Mouse (Mus musculus) mouse embryonic stem cell (cell line): Measurements from ENCODE around the gene Ubl5.

Experiments
- in situ Hi-C, 2 experiments: fragments of 300-500 bp; cut with MboI; formaldehyde crosslinking; loops; 1 replicate in 1 of 2; 3 replicates in 1 of 2; pipeline ENCODE4 v1.14.3; 2019 to 2020; ENCODE audit warnings: low sequenced_read_pairs in 2 of 2, low pct_unique_long_range_greater_than_20kb in 1 of 2, mixed read lengths in 1 of 2; ENCODE audit not compliant: unreplicated experiment in 1 of 2

Ubl5 gene

GRCm38 (mm10) chr9:20651602-20652259, 9.1 kb downstream of the Ubl5 start, which contains the start of gene Pin1:
Gene Pin1, plus strand, starts transcription at chr9:20652095.
- in situ Hi-C loops: no loop called here

- in situ Hi-C loops: no loop called here
Observed at GRCm38 (mm10) chr9:20652260-20652658, 9.6 kb downstream of the Ubl5 start.

GRCm38 (mm10) chr9:20653859-20654258, 11.2 kb downstream of the Ubl5 start:
- in situ Hi-C loops: no loop called here

- in situ Hi-C loops: no loop called here
Observed at GRCm38 (mm10) chr9:20657546-20657945, 14.9 kb downstream of the Ubl5 start.

GRCm38 (mm10) chr9:20662325-20662724, 19.6 kb downstream of the Ubl5 start:
- in situ Hi-C loops: no loop called here

GRCm38 (mm10) chr9:20662874-20663273, 20.2 kb downstream of the Ubl5 start:
- in situ Hi-C loops: no loop called here

GRCm38 (mm10) chr9:20663956-20664355, 21.3 kb downstream of the Ubl5 start:
- in situ Hi-C loops: no loop called here

GRCm38 (mm10) chr9:20664366-20664765, 21.7 kb downstream of the Ubl5 start:
- in situ Hi-C loops: no loop called here

- in situ Hi-C loops: no loop called here
Observed at GRCm38 (mm10) chr9:20664982-20665637, 22.4 kb downstream of the Ubl5 start.

- in situ Hi-C loops: no loop called here
Observed at GRCm38 (mm10) chr9:20665925-20666324, 23.2 kb downstream of the Ubl5 start.

- in situ Hi-C loops: no loop called here
Observed at GRCm38 (mm10) chr9:20666510-20667034, 23.9 kb downstream of the Ubl5 start.

GRCm38 (mm10) chr9:20668065-20668464, 25.4 kb downstream of the Ubl5 start:
- in situ Hi-C loops: no loop called here

- in situ Hi-C loops: no loop called here
Observed at GRCm38 (mm10) chr9:20672047-20672446, 29.4 kb downstream of the Ubl5 start.

- in situ Hi-C loops: no loop called here
Observed at GRCm38 (mm10) chr9:20677892-20678291, 35.2 kb downstream of the Ubl5 start.

- in situ Hi-C loops: no loop called here
Observed at GRCm38 (mm10) chr9:20680378-20680958, 37.8 kb downstream of the Ubl5 start.

GRCm38 (mm10) chr9:20681546-20682388, 39.1 kb downstream of the Ubl5 start:
- in situ Hi-C loops: no loop called here

- in situ Hi-C loops: no loop called here
Observed at GRCm38 (mm10) chr9:20682389-20682722, 39.7 kb downstream of the Ubl5 start.

GRCm38 (mm10) chr9:20685081-20685861, 42.6 kb downstream of the Ubl5 start:
- in situ Hi-C loops: no loop called here
